Mouse (Mus musculus) liver, adult (tissue): ENCODE results near the gene Reln.

ENCODE experiments used
- GATA4 ChIP-seq: IDR thresholded peaks from 2 replicates; pipeline ENCODE4 v1.6.1; 2014; ENCODE audit warnings: mild to moderate bottlenecking, low read length; ENCODE audit not compliant: insufficient replicate concordance

Reln gene

DNA sequence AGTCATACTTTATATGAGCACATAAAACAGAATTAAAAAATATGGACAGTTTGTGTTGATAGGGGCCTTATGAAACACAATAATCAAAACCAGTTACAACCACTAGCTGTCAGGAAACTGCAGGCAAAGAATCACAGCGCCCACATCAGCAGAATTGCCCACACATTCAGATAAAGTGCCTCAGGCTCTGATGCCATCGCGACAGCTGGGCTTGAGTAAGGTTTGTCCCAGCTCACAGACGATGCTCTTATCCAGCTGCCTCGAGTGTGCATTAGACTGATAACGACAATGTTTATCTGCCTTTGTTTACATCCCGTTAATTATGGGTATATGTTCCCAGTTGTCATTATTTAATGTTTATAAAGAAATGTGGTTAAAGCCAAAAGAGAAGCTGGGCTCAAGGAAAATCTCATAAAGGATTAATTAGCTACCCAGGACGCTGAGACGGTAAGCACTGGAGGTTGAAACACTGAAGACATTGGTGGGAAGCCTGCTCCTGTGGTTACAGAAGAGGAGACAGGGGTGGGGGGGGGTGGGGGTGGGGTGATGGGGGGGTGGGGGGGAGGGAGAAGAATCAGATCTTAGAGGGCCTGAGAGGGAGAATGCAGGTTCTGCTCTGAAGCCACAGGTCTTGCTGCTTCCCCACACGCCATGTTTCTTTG lies 492.7 kb downstream of the Reln start:
- no peak for TF ChIP-seq GATA4

DNA sequence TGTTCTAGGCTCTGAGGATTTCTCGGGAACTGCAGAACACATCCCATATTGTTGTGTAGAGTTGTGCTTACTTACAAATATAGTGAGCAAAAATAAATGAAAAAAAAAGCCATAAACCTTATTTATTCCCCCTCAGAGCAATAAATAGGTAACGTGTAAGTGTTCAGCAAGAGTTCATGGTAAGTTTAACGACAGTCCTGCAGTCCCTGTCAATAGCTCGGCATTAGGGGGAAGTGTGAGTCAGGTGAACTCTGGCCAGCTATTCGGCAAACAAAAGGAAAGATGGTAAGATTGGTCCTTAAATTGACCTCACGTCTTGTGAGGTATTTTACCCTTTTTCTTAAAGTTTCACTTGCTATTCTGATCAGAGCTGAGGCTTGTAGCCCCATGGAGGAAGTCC lies 497.1 kb downstream of the Reln start:
- no peak for TF ChIP-seq GATA4

- TF ChIP-seq GATA4 = no peak
Observed at GRCm38 (mm10) chr5:21846616-21847290, 497.7 kb downstream of the Reln start.

DNA sequence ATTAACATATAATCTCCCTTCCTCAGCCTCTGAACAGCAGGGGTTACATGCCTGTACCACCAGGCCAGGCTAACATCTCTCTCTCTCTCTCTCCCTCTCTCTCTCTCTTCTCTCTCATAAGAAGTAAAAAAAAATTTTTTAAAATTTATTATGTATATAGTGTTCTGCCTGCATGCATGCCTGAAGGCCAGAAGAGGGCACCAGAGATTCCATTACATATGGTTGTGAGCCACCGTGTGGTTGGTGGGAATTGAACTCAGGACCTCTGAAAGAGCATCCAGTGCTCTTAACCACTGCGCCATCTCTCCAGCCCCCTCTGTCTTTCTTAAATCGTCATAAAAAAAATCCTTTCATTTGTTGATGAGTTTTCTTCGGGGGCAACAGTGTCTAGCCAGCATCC lies 499.8 kb downstream of the Reln start:
- no peak for TF ChIP-seq GATA4
